Mouse (Mus musculus) C2C12 (cell line): ENCODE measurements around the gene Plekho2.

Experiments used
- CEBPB ChIP-seq: IDR thresholded peaks from one replicate; pipeline ENCODE4 v1.6.1; 2011; ENCODE audit warnings: low read depth, mild to moderate bottlenecking, control low read depth, moderate library complexity
- CTCF ChIP-seq: IDR thresholded peaks from one replicate; pipeline ENCODE4 v1.5.1; 2011; ENCODE audit not compliant: control insufficient read depth, insufficient read depth, insufficient read length
- MAX ChIP-seq: IDR thresholded peaks from one replicate; pipeline ENCODE4 v1.6.1; 2011; ENCODE audit warnings: mild to moderate bottlenecking, control low read depth
- MYOG ChIP-seq: IDR thresholded peaks from one replicate; pipeline ENCODE4 v1.6.1; 2011; ENCODE audit not compliant: control insufficient read depth, insufficient read length; ENCODE audit errors: extremely low read depth
- USF1 ChIP-seq: IDR thresholded peaks from one replicate; pipeline ENCODE4 v1.6.1; 2011; ENCODE audit warnings: low read depth, mild to moderate bottlenecking, control low read depth, moderate library complexity

DNA sequence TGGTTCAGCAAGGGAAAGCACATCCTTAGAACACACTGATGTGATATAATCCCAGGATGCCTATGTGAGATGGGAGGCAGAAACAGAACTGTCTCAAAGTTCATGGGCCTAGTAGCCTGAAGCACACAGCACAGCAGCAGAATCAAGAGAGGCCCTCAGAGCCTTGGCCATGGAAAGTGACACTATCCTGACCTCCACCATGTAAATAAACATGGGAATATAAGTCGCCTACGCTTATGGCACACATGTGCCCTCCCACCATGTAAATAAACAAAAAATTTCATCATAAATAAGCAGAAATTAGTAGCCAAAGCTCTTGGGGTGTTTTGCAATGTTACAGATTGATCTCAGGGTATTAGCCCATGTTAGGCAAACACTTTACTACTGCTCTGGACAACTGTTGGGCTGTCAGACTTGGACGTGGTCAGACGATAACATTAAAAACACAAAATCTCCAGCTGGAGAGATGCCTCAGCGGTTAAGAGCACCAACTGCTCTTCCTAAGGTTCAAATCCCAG is 32.2 kb upstream of the Plekho2 start:
- TF ChIP-seq CTCF (no peak), USF1 (no peak), CEBPB (no peak), MYOG (no peak), MAX (no peak)
